In the genomic region with DNA sequence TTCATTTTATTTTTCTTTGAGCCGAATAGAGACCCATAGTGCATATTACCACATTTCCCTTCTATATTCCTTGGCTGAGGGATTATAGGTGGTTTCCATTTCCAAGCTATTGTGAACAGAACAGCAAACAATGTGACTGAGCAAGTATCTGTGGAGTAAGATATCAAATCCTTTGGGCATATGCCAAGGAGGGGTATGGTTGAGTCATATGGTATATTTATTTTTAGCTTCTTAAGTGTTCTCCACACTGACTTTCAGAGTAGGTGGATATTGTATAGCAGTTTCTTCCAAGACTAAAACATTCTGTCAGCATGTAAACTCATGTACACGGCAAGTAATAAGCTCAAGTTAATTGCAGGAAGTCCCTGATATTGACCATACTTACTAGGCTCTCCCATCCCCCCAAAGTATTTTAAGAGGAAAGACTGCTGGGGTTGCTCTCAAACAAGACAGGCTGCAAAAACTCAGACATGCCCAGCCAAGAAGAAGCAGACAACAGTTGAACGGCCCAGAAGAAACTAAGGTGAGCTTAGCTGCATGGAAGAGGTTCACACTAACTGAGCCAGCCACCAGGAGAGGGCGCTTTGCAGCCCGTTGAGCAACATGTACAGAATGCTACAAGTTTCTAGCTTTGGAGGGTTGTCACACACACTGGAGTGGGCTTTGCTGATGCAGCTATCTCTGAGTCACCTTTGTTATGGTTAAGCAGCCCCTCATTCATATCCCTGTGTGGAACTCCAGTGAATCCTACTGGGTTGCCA, we compare ENCODE assay signal across 11 mouse cellular contexts.
DNase-seq lines count a peak whose midpoint lies in the region; ATAC-seq and TF ChIP-seq lines count a peak whose summit lies in the region.
"Had no signal": no experiment of that assay in that cellular context is flagged by ENCODE, and none has a peak within 500 bp of the region (broad histone marks: within the 10 kb centered on the region; RNA-seq: fewer than 3 reads in every experiment).

No protein-coding gene starts in this region.

- 63% methylated on average over 5 of the region's 5 CpGs for WGBS in midbrain, embryonic 15.5 days

- H3K27ac ChIP-seq in layer of hippocampus, adult 2 months = no peak overlapping the region
- no peak overlapping the region for H3K27ac ChIP-seq in midbrain, embryonic 15.5 days
- H3K27ac ChIP-seq: hindbrain, embryonic 10.5 days had no signal

- no peak overlapping the region for H3K4me3 ChIP-seq in layer of hippocampus, adult 2 months
- H3K4me3 ChIP-seq in E14TG2a.4 (replicated peaks; ENCODE audit: low read length) = no peak overlapping the region
- H3K4me3 ChIP-seq in midbrain, embryonic 15.5 days = no peak overlapping the region
- H3K4me3 ChIP-seq: hindbrain, embryonic 10.5 days; megakaryocyte, embryonic 14.5 days had no signal

- peak; percentile 34 to 36 for DNase-seq in cerebellum, postnatal 14 days
- no peak for DNase-seq in cerebellum, adult 9-10 months
- no peak for DNase-seq in layer of hippocampus, adult 2 months (ENCODE audit: low spot score in 2 of 2)
- DNase-seq in layer of hippocampus, postnatal 25 days (ENCODE audit: extremely low spot score in 1 of 2, low spot score in 1 of 2) = no peak
- peak; percentile 28 for DNase-seq in embryo, embryonic 11 days
- no peak for DNase-seq in spleen, adult 12 weeks (ENCODE audit: low spot score)
- DNase-seq: layer of hippocampus, postnatal 36 days had no signal

- H3K9me3 ChIP-seq in E14TG2a.4 (ENCODE audit: low read length) = no peaks in the 10 kb centered on the region
- H3K9me3 ChIP-seq in midbrain, embryonic 15.5 days = no peaks in the 10 kb centered on the region
- H3K9me3 ChIP-seq: hindbrain, embryonic 10.5 days; megakaryocyte, embryonic 14.5 days had no signal

- H3K36me3 ChIP-seq in E14TG2a.4 (ENCODE audit: insufficient read depth, low read length) = no peaks in the 10 kb centered on the region
- no peaks in the 10 kb centered on the region for H3K36me3 ChIP-seq in midbrain, embryonic 15.5 days (replicated peaks)
- H3K36me3 ChIP-seq: hindbrain, embryonic 10.5 days had no signal

- peak; percentile 63 for TF ChIP-seq CTCF in layer of hippocampus, adult 2 months (conservative IDR thresholded peaks at IDR 0.05)
- TF ChIP-seq CTCF in E14TG2a.4 (conservative IDR thresholded peaks at IDR 0.05; ENCODE audit: low read length) = peak; percentile 59

- ATAC-seq in midbrain, embryonic 15.5 days (replicated peaks) = no peak

- H3K4me2 ChIP-seq in midbrain, embryonic 15.5 days = no peak overlapping the region

- no peaks in the 10 kb centered on the region for H3K27me3 ChIP-seq in E14TG2a.4 (ENCODE audit: insufficient read depth, low read length)
- H3K27me3 ChIP-seq in midbrain, embryonic 15.5 days (replicated peaks) = no peaks in the 10 kb centered on the region
- H3K27me3 ChIP-seq: megakaryocyte, embryonic 14.5 days had no signal

- no peaks in the 10 kb centered on the region for H3K4me1 ChIP-seq in E14TG2a.4 (replicated peaks; ENCODE audit: low read depth, low read length)
- H3K4me1 ChIP-seq in midbrain, embryonic 15.5 days = no peaks in the 10 kb centered on the region
- H3K4me1 ChIP-seq: hindbrain, embryonic 10.5 days; megakaryocyte, embryonic 14.5 days had no signal

- no peak overlapping the region for H3K9ac ChIP-seq in midbrain, embryonic 15.5 days

Comparison
In these comparisons a context has a peak if more than half of its experiments do, and no peak if none do; other contexts are left out.
1. DNase-seq: peak in cerebellum, postnatal 14 days (2 of 2) and embryo, embryonic 11 days (single experiment); none in cerebellum, adult 9-10 months (single experiment), layer of hippocampus, adult 2 months (0 of 2), layer of hippocampus, postnatal 25 days (0 of 2) and spleen, adult 12 weeks (single experiment).